Mouse (Mus musculus) thymus, adult 2 months (tissue): ENCODE data around the gene Mdga1.

ENCODE experiments used
- CTCF ChIP-seq: fragments of 200-500 bp; IDR thresholded peaks from 2 replicates; pipeline ENCODE4 v1.5.1; 2012; ENCODE audit warnings: mild to moderate bottlenecking, control low read depth, low read length, moderate library complexity, borderline replicate concordance; ENCODE audit not compliant: control insufficient read depth, poor library complexity, insufficient read depth; ENCODE audit errors: extremely low read depth
- POLR2A ChIP-seq: fragments of 200-500 bp; IDR thresholded peaks from 2 replicates; pipeline ENCODE4 v1.6.1; 2012; ENCODE audit warnings: mild to moderate bottlenecking, low read length, control low read depth, moderate library complexity; ENCODE audit not compliant: control insufficient read depth, poor library complexity, insufficient read depth; ENCODE audit errors: extremely low read depth

DNA sequence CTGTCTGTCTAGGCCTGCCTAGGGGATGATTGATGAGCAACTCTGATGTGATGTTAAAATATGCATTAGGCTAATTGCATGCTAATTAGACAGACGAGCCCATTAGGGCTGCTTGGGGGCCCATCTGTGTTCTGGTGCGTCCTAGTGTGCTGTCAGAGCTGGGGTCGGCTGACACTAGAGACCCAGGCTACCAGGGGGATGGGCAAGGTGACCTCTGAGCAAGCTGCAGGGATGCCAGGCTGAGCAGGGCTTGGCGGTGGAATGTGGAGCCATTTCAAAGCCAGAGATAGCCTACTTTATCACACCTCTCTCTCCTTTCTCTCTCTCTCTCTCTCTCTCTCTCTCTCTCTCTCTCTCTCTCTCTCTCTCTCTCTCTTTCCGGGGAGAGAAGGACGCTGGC, 49.8 kb downstream of the Mdga1 start:
- TF ChIP-seq POLR2A (no peak), CTCF (no peak)
